Mouse (Mus musculus) cortical plate, adult 2 months (tissue): Measurements from ENCODE around the gene Zfp865. TPM values are rescaled to one million over a fixed set of nuclear protein-coding genes. Genes with fewer than 3 reads are reported as not detected.

Experiments
- H3K27ac ChIP-seq: fragments of 200-500 bp; 2 replicates; pipeline ENCODE4 v1.5.1; 2012; ENCODE audit warnings: low read length, control low read depth, inconsistent platforms; ENCODE audit not compliant: insufficient read depth
- H3K4me1 ChIP-seq: fragments of 200-500 bp; 2 replicates; pipeline ENCODE4 v1.6.1; 2011; ENCODE audit warnings: low read length; ENCODE audit not compliant: control insufficient read depth, insufficient read depth
- H3K4me3 ChIP-seq: fragments of 200-500 bp; 2 replicates; pipeline ENCODE4 v1.5.1; 2011; ENCODE audit warnings: mild to moderate bottlenecking, low read length, control low read depth; ENCODE audit not compliant: insufficient read depth
- CTCF ChIP-seq: fragments of 200-500 bp; IDR thresholded peaks from 2 replicates; pipeline ENCODE4 v1.5.1; 2011; ENCODE audit warnings: mild to moderate bottlenecking, control low read depth, low read length; ENCODE audit not compliant: insufficient read depth; ENCODE audit errors: extremely low read depth
- POLR2A ChIP-seq: fragments of 200-500 bp; IDR thresholded peaks from 2 replicates; pipeline ENCODE4 v1.6.1; 2011; ENCODE audit warnings: mild to moderate bottlenecking, low read length, control low read depth; ENCODE audit not compliant: insufficient read depth; ENCODE audit errors: extremely low read depth
- polyA plus RNA-seq: library from polyadenylated mRNA; depleted of rRNA; stranded (reverse); fragments of >200 nt; gene quantifications from 2 replicates; pipeline ENCODE4 v1.2.3, GENCODE M21; 2012; rRNA removed

The Zfp865 gene
- 28.7 and 30.0 TPM in 2 replicates for polyA plus RNA-seq

- Histone ChIP-seq H3K27ac (peak within 1 kb of the TSS; percentile 92), H3K4me1 (peaks cover 1% of the 10 kb centered on the region; the same call in 1 of the 2 replicates), H3K4me3 (peak within 1 kb of the TSS; percentile 39)
- TF ChIP-seq POLR2A, result peak; percentile 66
- TF ChIP-seq CTCF, result no peak
Measured at GRCm38 (mm10) chr7:5020000-5020681, at the start of gene Zfp865, which contains the start of gene Ccdc106. Zfp865 (plus strand) TSS chr7:5020376. Ccdc106 (plus strand) TSS chr7:5020553.

DNA sequence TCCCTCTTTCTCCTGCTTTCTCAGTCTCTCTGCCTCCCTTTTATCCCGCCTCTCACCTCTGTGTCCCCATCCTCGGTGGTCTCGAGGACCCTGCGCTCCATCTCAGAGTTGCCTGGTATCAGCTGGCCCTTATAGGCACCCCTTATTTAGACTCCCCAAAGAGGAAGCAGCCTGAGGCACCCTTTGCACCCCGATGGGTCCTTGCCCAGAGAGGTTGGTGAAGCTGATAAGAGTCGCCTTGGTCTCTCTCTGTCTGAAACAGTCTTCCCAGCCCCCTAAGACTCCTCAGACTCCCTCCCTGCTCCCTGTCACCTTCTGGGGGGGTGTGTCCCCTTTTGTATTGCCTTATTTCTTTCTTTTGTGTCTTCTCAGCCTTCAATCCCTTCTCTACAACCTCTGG lies 49.1 kb upstream of the Zfp865 start, which contains the start of gene Sbk3:
Sbk3 (minus strand) TSS at position 101 of the 400 bp plus-strand sequence.
- TF ChIP-seq CTCF, result no peak
- TF ChIP-seq POLR2A, result no peak
- H3K27ac ChIP-seq, result no peak within 1 kb of the TSS

DNA sequence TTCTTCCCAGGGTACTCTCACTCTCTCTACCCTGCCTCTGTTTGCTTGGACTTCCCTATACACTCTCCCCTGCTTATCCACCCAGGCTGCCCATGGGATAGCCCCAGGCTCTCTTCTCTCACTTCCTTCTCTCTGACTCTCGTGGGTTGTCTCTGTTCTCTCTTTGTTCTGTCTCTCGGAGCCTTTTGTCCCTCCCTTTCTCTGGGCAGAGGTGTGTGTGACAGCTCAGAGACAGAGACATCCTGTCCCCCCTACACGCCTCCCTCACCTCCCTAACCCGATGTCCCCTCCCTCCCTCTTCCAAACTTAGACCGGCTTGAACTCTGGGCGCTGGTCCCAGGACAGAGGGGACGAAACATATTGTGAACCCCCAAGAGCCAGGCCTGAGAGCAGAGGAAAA lies 48.5 kb upstream of the Zfp865 start:
- no peak for TF ChIP-seq CTCF
- TF ChIP-seq POLR2A, result no peak
- H3K4me3 ChIP-seq, result no peak overlapping the region
- no peak overlapping the region for H3K27ac ChIP-seq
- H3K4me1 ChIP-seq, result no peaks in the 10 kb centered on the region

More for the DNA sequence above, 49.1 kb upstream of the Zfp865 start, which contains the start of gene Sbk3:
- H3K4me1 ChIP-seq, result no peaks in the 10 kb centered on the region
- no peak within 1 kb of the TSS for H3K4me3 ChIP-seq

- Histone ChIP-seq H3K4me1 (no peaks in the 10 kb centered on the region), H3K4me3 (no peak overlapping the region), H3K27ac (no peak overlapping the region)
- TF ChIP-seq POLR2A, result no peak
- no peak for TF ChIP-seq CTCF
Measured at GRCm38 (mm10) chr7:4972321-4973047, 47.7 kb upstream of the Zfp865 start.

DNA sequence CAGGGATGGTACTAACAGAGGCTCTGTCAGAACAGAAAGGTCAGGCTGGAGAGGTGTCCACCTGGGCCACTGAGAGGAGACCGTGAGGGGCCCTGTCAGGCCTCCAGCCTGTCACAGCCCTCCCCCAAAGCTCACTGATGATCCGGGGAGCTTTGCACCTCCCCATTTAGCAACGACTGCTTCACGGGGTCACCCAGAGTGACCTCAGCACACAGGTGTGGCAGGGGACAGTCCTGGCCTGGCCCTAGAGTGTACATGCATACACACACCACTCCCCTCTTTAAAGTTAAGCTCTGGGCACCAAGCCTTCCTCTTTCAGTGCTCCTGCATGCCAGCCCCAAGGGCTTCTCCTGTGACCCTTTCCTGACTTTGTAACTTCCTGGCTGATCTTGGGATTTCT lies 44.7 kb upstream of the Zfp865 start:
- Histone ChIP-seq H3K4me3 (no peak overlapping the region), H3K27ac (no peak overlapping the region), H3K4me1 (no peaks in the 10 kb centered on the region)
- TF ChIP-seq CTCF (no peak), POLR2A (no peak)

GRCm38 (mm10) chr7:4976832-4977231 lies 43.3 kb upstream of the Zfp865 start:
- no peaks in the 10 kb centered on the region for H3K4me1 ChIP-seq
- no peak for TF ChIP-seq POLR2A
- TF ChIP-seq CTCF, result no peak
- no peak overlapping the region for H3K27ac ChIP-seq
- no peak overlapping the region for H3K4me3 ChIP-seq

DNA sequence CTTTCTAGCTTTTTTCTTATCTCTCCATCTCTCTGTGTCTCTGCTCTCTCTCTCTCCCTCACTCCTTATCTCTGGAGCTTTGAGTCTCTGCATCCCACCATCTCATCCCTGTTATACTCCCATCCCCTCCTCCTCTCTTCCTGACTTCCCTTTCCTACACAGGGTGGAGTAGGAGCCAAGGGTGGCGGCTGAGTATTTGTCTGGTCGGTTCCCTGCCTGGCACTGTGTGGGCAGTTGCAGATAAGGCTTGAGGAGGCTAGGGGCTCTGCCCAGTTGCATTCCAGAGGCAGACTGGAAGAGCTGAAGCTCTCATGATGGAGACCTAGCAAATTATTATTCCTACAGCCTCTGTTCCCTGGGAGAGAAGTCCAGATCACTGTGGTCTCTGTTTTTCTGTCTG lies 31.9 kb upstream of the Zfp865 start:
- no peak for TF ChIP-seq CTCF
- TF ChIP-seq POLR2A, result no peak
- no peaks in the 10 kb centered on the region for H3K4me1 ChIP-seq
- no peak overlapping the region for H3K4me3 ChIP-seq
- no peak overlapping the region for H3K27ac ChIP-seq

DNA sequence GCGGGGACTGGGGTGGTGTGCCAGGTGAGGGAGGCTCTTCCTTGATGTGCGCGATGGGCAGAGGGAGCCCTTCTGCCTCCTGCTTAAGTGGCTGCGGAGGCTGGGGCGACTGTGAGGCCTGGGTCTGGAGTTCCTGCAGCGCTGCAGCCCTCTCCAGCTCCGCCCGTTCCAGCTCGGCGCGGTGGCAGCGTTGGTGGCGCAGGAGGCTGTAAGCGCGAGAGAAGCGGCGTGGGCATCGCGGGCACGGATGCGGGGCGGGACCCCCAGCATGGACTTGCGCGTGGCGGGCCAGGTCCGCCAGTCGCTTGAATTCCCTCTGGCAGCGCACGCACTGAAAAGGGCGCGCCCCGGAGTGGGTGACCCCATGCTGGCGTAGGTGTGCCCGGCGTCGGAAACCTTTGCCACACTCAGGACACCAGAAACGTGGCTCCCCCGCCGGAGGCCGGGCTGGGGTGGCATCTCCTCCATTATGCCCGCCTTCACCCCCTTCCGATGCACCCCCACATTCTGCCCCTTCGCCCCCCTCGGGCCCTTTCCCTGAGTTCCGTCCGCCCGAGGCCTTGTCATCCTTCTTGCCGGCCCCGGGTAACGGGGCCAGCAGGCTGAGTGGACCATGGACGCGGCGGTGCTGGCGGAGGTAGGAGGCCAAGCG lies 26.7 kb upstream of the Zfp865 start:
- H3K27ac ChIP-seq, result no peak overlapping the region
- no peaks in the 10 kb centered on the region for H3K4me1 ChIP-seq
- no peak for TF ChIP-seq POLR2A
- no peak for TF ChIP-seq CTCF
- H3K4me3 ChIP-seq, result no peak overlapping the region

DNA sequence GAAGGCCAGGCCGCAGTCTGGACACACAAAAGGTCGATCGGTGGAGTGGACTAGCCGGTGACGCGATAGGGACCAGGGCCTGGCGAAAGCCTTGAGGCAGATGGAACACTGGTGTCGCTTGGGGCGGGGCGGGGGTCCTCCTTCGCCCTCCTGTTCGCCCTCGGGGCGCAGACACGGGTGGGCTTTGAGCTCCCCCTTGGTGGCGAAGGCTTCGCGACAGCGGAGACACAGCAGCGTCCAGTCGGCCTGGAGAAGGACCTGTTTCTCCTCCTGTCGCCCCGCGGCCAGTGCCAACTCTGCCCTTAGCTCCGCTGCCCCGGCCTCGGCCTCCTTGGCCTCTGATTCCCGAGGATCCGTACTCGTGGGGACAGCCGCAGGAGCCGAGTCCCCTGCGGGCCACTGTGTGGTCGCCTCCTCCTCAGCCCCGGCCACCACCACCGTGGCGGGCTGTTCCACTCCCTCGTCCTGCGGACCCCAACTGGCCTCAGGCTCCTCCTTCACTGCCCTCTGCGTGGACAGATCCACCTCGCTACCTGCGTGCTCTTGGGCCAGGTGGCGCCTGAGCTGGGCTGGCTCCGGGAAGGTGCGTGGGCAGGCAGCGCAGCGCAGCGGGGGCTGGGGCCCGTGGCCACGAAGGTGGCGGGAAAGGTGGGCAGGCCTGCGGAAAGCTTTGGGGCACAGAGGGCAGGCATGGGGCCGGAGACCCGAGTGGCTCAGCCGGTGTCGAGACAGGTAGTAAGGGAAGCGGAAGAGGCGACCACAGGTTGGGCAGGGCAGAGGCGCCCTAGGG lies 26.0 kb upstream of the Zfp865 start:
- TF ChIP-seq POLR2A, result no peak
- no peak for TF ChIP-seq CTCF
- Histone ChIP-seq H3K4me3 (no peak overlapping the region), H3K4me1 (no peaks in the 10 kb centered on the region), H3K27ac (no peak overlapping the region)
